Mouse (Mus musculus) bone marrow, adult 2 months (tissue): Measurements from ENCODE around the gene Lst1. TPM values are rescaled to one million over a fixed set of nuclear protein-coding genes. Genes with fewer than 3 reads are reported as not detected.

Experiments
- H3K27ac ChIP-seq: fragments of 200-500 bp; 2 replicates; pipeline ENCODE4 v1.5.1; 2012; ENCODE audit warnings: low read depth, mild to moderate bottlenecking, control low read depth, inconsistent platforms, low read length; ENCODE audit not compliant: control insufficient read depth, poor library complexity, insufficient read depth
- H3K4me1 ChIP-seq: fragments of 200-500 bp; 2 replicates; pipeline ENCODE4 v1.6.1; 2011; ENCODE audit warnings: low read length; ENCODE audit not compliant: control insufficient read depth, insufficient read depth
- H3K4me3 ChIP-seq: fragments of 200-500 bp; replicated peaks from 2 replicates; pipeline ENCODE3; 2011; ENCODE audit warnings: mild to moderate bottlenecking, low read depth, low read length, control low read depth; ENCODE audit not compliant: control insufficient read depth
- CTCF ChIP-seq: fragments of 200-500 bp; IDR thresholded peaks from 2 replicates; pipeline ENCODE4 v1.5.1; 2011; ENCODE audit warnings: low read length, control low read depth; ENCODE audit not compliant: control insufficient read depth, insufficient read depth
- POLR2A ChIP-seq: fragments of 200-500 bp; IDR thresholded peaks from 2 replicates; pipeline ENCODE4 v1.6.1; 2011; ENCODE audit warnings: low read depth, mild to moderate bottlenecking, control low read depth, low read length, borderline replicate concordance; ENCODE audit not compliant: control insufficient read depth
- WGBS: fragments of 180-500 bp; shearing (Covaris S2); methylation state at CpG from one replicate; pipeline ENCODE4 v1.1.7; 2018; 5-methylcytosine and 5-hydroxymethylcytosine counted together
- polyA plus RNA-seq: library from polyadenylated mRNA; stranded (reverse); fragments of >200 nt; gene quantifications from 2 replicates; pipeline ENCODE4 v1.2.4, GENCODE M21; 2011; ENCODE audit warnings: low replicate concordance; ENCODE audit not compliant: missing spikeins, insufficient read depth, insufficient read length

The Lst1 gene
- polyA plus RNA-seq, 1 experiment = 139 TPM

DNA sequence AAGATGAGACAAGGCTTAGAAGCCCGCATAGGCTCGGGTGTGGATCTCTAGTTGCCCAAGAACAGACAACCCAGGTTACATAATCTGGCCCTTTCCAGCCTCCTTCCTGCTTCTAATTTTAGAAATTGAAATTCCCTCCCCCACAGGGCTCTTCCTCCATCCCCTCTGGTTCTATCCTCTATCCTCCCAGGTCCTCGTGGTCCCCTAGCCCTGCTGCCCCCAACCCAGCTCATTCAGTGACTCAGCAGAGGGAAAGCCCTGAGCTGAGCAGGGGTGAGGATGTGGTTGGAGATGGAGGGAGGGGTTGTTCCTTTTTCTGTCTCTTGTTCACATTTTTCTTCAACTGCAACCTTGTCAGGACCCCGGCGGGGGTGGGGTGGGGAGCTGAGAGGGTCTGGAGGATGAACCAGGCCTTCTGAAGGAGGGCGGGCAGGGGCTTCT, 31.4 kb upstream of the Lst1 start:
- 4% methylated on average over 6 of the region's 6 CpGs for WGBS
- Histone ChIP-seq H3K4me1 (peaks cover 15% of the 10 kb centered on the region), H3K4me3 (no peak overlapping the region), H3K27ac (peak overlapping the region; percentile 85)
- no peak for TF ChIP-seq POLR2A
- TF ChIP-seq CTCF = no peak

DNA sequence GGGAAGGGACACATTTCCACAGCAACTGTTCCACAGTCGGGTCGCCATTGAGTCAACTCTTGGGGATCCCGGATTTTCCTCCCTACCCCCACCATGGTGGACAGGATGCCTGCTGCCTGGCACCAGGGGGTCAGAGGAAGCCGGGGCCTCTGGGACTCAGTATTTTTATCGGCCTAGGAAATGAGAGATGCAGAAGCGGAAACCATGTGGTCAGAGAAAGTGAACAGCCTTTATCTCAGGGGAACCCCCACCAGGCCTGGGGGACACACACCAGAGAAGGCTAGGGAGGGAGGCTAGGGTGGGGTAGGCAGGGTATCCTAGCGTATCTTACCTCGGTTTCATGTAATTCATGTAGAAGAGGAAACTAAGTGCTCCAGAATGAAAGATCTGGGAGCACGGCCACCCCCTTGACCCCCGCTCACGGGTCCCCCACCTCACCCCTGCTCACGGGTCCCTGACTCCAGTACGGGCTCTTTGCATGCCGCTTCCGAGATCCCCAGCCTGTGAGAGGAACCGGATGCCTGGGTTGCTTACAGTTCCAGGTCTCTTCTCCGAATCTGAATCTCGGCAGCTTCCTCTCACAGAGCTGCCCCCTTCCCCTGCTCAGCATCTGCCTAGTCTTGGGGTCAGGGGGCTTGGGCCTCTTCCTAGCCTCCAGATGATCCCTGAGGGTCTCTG, 30.4 kb upstream of the Lst1 start:
- peaks cover 14% of the 10 kb centered on the region for H3K4me1 ChIP-seq
- peak overlapping the region; percentile 40 for H3K4me3 ChIP-seq
- no peak for TF ChIP-seq CTCF
- TF ChIP-seq POLR2A = no peak
- H3K27ac ChIP-seq = peak overlapping the region; percentile 85
- 2% methylated on average over 18 of the region's 18 CpGs for WGBS

DNA sequence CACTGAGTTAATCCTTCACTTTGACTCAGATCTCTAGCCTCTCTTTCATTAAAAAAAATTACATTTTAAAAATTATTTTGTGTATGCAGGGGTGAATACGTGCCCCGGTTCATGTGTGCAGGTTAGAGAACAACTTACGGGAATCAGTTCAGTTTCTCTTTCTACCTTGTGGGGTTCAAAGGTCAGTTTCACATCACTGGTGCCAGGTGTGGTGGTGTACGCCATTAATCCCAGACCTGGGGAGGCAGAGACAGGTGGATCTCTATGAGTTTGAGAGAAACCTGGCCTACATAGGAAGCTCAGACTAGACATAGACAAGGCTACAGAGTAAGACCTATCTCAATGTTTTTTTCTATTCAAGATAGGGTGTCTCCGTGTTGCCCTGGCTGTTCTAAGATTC, 24.8 kb upstream of the Lst1 start:
- TF ChIP-seq POLR2A (no peak), CTCF (no peak)
- no peak overlapping the region for H3K4me3 ChIP-seq
- 83% methylated on average over 5 of the region's 5 CpGs for WGBS
- peaks cover 16% of the 10 kb centered on the region for H3K4me1 ChIP-seq
- no peak overlapping the region for H3K27ac ChIP-seq

DNA sequence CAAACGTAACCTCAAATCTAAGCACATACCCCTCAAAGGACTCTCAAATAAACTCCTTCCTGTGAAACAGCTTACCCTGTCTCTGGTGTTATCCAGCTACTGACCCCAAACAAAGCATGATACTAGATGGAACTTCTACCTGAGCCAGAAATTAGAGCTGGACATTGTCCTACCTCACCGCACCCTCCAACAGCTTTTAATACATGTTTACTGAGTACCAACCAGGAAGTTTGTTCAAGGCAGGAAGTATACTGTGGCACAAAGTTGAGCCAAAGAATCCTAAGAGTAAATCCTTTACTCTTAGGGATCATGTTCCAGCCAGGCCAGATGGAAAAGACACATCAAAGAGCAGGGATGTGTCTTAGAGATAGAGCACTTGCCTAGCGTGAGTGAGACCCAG, 22.4 kb upstream of the Lst1 start:
- Histone ChIP-seq H3K27ac (no peak overlapping the region; the same call in 1 of the 2 replicates), H3K4me1 (peaks cover 13% of the 10 kb centered on the region), H3K4me3 (no peak overlapping the region)
- 63% methylated on average over 3 of the region's 3 CpGs for WGBS
- TF ChIP-seq POLR2A = no peak
- no peak for TF ChIP-seq CTCF

DNA sequence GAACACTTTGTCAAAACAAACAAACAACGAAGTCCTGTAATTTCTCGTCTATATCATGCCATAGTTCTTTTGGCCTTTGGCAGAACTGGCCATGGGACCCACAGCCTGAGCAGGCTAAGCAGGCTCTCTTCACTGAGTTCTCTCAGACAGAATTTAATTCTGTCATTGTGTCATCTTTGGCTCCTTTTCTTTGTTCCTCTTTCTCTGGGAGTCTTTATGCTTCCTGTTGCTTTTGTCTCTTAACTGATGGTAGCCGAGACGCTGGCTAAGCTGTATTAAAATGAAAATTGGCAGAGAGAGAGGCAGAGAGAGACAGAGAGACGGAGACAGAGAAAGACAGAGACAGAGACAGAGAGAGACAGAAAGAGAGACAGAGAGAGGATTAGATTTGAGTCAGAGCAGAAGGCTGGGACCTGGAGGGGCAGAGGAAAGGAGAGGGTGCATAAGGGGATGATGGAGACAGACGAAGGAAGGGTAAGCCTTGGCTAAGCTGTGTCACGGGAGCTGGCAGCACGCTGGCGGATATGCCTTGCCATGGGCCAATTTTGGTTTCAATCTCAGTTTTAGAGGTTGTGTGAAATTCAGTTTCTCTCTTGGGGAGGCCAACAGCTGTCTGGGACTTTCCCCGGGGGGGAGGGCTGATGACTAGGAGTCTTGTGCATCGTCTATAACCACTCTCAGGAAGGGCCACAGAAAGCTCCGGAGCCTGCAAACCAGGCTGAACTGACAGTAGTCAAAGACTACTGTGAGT, 21.7 kb upstream of the Lst1 start:
- H3K27ac ChIP-seq = peak overlapping the region; percentile 57
- no peak for TF ChIP-seq POLR2A
- no peak for TF ChIP-seq CTCF

DNA sequence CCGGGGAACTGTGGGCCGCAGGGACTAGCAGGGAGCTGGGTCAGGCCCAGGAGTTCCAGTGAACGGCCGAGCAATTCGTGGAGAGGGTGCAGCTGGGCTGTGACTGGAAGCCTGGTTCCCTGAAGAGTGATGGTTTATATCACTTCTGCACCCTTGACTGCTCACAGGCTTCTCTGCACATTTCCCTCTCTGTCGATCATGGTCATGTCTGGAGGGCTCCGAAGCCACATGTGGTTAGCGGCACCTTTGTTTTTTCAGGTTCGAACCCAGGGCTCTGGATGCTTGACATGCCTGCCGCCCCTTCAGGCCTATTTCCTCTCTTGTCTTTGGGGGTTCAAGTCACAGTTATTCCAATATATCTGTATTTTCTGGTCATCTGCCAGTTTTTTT, 17.1 kb upstream of the Lst1 start:
- H3K4me3 ChIP-seq = peak overlapping the region; percentile 17
- TF ChIP-seq POLR2A (no peak), CTCF (no peak)
- 53% methylated on average over 10 of the region's 10 CpGs for WGBS
- H3K4me1 ChIP-seq = peaks cover 9% of the 10 kb centered on the region
- H3K27ac ChIP-seq = peak overlapping the region; percentile 35

More for the DNA sequence above, 21.7 kb upstream of the Lst1 start:
- Histone ChIP-seq H3K4me1 (peaks cover 13% of the 10 kb centered on the region), H3K4me3 (no peak overlapping the region)
- WGBS = 13% methylated on average over 12 of the region's 12 CpGs

DNA sequence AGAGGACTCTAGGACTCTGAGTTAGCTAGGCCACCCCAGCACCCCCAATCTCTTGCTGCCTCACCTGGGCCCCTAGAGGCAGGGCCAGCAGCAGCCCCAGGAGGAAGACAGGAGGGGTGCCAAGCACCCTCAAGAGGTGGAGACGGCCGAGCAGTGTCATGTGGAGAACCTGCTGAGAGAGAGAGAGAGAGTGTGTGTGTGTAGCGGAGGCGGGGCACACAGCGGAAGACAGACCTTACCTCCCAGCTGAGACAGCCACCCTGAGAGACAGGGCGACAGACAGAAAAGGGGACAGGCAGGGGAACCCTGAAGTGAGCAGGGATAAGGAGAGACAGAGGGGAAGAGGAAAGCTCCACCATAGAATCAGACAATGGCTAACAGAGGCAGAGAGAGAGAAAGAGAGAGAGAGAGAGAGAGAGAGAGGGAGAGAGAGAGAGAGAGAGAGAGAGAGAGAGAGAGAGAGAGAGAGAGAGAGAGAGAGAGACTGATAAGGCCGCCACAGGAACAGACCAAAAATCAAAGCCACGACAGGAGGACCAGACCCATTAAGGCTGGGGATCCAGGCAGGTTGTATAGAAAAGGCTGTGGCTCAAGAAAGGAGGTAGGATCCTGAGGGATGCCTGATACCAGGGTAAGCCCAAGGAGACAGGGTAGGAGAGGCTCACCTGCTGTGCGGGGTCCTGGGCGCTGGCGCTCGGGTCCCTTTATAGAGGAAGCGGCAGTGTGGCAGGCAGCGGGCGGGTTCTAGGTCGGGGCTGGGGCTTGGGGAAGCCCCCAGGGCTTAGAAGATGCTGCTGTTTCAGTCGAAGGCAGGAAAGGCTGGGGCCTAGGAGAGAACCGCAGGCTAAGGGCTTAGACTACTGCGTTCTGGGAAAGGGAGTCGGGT, 16.5 kb upstream of the Lst1 start, which contains the start of gene Lta:
TSS of gene Lta (minus strand) at position 858 of the 886 bp plus-strand sequence.
- no peak for TF ChIP-seq POLR2A
- TF ChIP-seq CTCF = no peak
- WGBS = 44% methylated on average over 20 of the region's 20 CpGs
- H3K4me3 ChIP-seq = peak within 1 kb of the TSS; percentile 42
- peak within 1 kb of the TSS; percentile 40 for H3K27ac ChIP-seq
- H3K4me1 ChIP-seq = peaks cover 8% of the 10 kb centered on the region
